Mouse (Mus musculus) limb, embryonic 14.5 days (tissue): ENCODE measurements around the gene Sln. TPM values are rescaled to one million over a fixed set of nuclear protein-coding genes. Genes with fewer than 3 reads are reported as not detected.

Experiments
- ATAC-seq: fragments of 200-750 bp; cut with Nextera tagmentation; 2 replicates; pipeline ENCODE4 v1.8.0; 2017; ENCODE audit warnings: low read depth, moderate number of reproducible peaks, moderate TSS enrichment; ENCODE audit not compliant: low FRiP score
- DNase-seq: peaks from one replicate; pipeline ENCODE4 v3.0.0-alpha.2; 2015; ENCODE audit warnings: low spot score
- H3K27ac ChIP-seq: fragments of 300-500 bp; sonication (generic); replicated peaks from 2 replicates; pipeline ENCODE4 v1.5.1; 2014; ENCODE audit warnings: low read depth, mild to moderate bottlenecking, low read length, moderate library complexity, mixed read lengths
- H3K27me3 ChIP-seq: fragments of 300-500 bp; sonication (generic); 2 replicates; pipeline ENCODE4 v1.6.1; 2014; ENCODE audit warnings: low read length, mixed read lengths; ENCODE audit not compliant: control insufficient read depth, insufficient read depth
- H3K36me3 ChIP-seq: fragments of 300-500 bp; sonication (generic); 2 replicates; pipeline ENCODE4 v1.6.1; 2014; ENCODE audit warnings: mild to moderate bottlenecking, low read length, moderate library complexity, mixed read lengths; ENCODE audit not compliant: control insufficient read depth, insufficient read depth
- H3K4me1 ChIP-seq: fragments of 300-500 bp; sonication (generic); 2 replicates; pipeline ENCODE4 v1.6.1; 2014; ENCODE audit warnings: antibody characterized with exemption, low read length, mixed read lengths; ENCODE audit not compliant: control insufficient read depth, insufficient read depth
- H3K4me2 ChIP-seq: fragments of 300-500 bp; sonication (generic); replicated peaks from 2 replicates; pipeline ENCODE4 v1.6.1; 2014; ENCODE audit warnings: low read depth, mild to moderate bottlenecking, low read length, moderate library complexity; ENCODE audit not compliant: severe bottlenecking
- H3K4me3 ChIP-seq: fragments of 300-500 bp; sonication (generic); replicated peaks from 2 replicates; pipeline ENCODE4 v1.5.1; 2014; ENCODE audit warnings: low read length
- H3K9ac ChIP-seq: fragments of 300-500 bp; sonication (generic); 2 replicates; pipeline ENCODE4 v1.6.1; 2014; ENCODE audit warnings: mild to moderate bottlenecking, low read depth, low read length, moderate library complexity; ENCODE audit not compliant: severe bottlenecking
- H3K9me3 ChIP-seq: fragments of 300-500 bp; sonication (generic); 2 replicates; pipeline ENCODE4 v1.6.1; 2016; ENCODE audit warnings: low read length; ENCODE audit not compliant: control insufficient read depth
- POLR2A ChIP-seq: fragments of 200-500 bp; IDR thresholded peaks from 2 replicates; pipeline ENCODE4 v1.8.0; 2012; ENCODE audit warnings: inconsistent platforms, mild to moderate bottlenecking, moderate library complexity, borderline replicate concordance; ENCODE audit not compliant: insufficient read depth, insufficient read length; ENCODE audit errors: extremely low read depth
- WGBS: fragments of 180-500 bp; shearing (Covaris S2); extraction: QIAGEN DNeasy Blood & Tissue Kit; methylation state at CpG from one replicate; pipeline ENCODE4 v1.1.7; 2014; 5-methylcytosine and 5-hydroxymethylcytosine counted together
- polyA plus RNA-seq, 2 experiments: library from polyadenylated mRNA; depleted of rRNA in 1 of 2; stranded (reverse) in 1 of 2; unstranded in 1 of 2; fragments of >200 nt; fragmentation: Nextera tagmentation in 1 of 2; extraction: Ambion mirVana in 1 of 2; gene quantifications; 2 replicates each; pipeline versions ENCODE4 v1.2.1 to v1.2.3; 2012 to 2014

Sln gene
- polyA plus RNA-seq, 2 experiments = 33.4 to 100 TPM

- no peak overlapping the region for H3K27ac ChIP-seq
- H3K9me3 ChIP-seq = no peaks in the 10 kb centered on the region
- DNase-seq (no peak), ATAC-seq (no peak)
- no peaks in the 10 kb centered on the region for H3K36me3 ChIP-seq
- no peak overlapping the region for H3K4me3 ChIP-seq
- WGBS = 73% methylated on average over 8 of the region's 8 CpGs
- TF ChIP-seq POLR2A = no peak
- H3K9ac ChIP-seq = no peak overlapping the region
- no peaks in the 10 kb centered on the region for H3K4me1 ChIP-seq
- H3K27me3 ChIP-seq = no peaks in the 10 kb centered on the region
- no peak overlapping the region for H3K4me2 ChIP-seq
Observed at GRCm38 (mm10) chr9:53848548-53848947, 1.4 kb upstream of the Sln start.

- 76% methylated on average over 4 of the region's 4 CpGs for WGBS
- no peak overlapping the region for H3K4me2 ChIP-seq
- no peaks in the 10 kb centered on the region for H3K4me1 ChIP-seq
- no peak overlapping the region for H3K9ac ChIP-seq
- no peaks in the 10 kb centered on the region for H3K9me3 ChIP-seq
- no peaks in the 10 kb centered on the region for H3K36me3 ChIP-seq
- DNase-seq = peak; percentile 26
- no peak overlapping the region for H3K4me3 ChIP-seq
- TF ChIP-seq POLR2A = no peak
- no peak overlapping the region for H3K27ac ChIP-seq
- no peak; the same call in 1 of the 2 replicates for ATAC-seq
- no peaks in the 10 kb centered on the region for H3K27me3 ChIP-seq
Observed at GRCm38 (mm10) chr9:53852158-53852557, 2.2 kb downstream of the Sln start.

- H3K9ac ChIP-seq = no peak overlapping the region
- H3K4me2 ChIP-seq = no peak overlapping the region
- no peaks in the 10 kb centered on the region for H3K27me3 ChIP-seq
- no peak overlapping the region for H3K27ac ChIP-seq
- WGBS = 73% methylated on average over 1 of the region's 1 CpGs
- TF ChIP-seq POLR2A = no peak
- H3K4me1 ChIP-seq = no peaks in the 10 kb centered on the region
- H3K4me3 ChIP-seq = no peak overlapping the region
- no peaks in the 10 kb centered on the region for H3K36me3 ChIP-seq
- ATAC-seq (no peak), DNase-seq (no peak)
- H3K9me3 ChIP-seq = no peaks in the 10 kb centered on the region
Observed at GRCm38 (mm10) chr9:53853672-53854071, 3.7 kb downstream of the Sln start.

- H3K4me2 ChIP-seq = no peak overlapping the region
- no peaks in the 10 kb centered on the region for H3K36me3 ChIP-seq
- ATAC-seq (no peak), DNase-seq (no peak)
- no peak overlapping the region for H3K4me3 ChIP-seq
- H3K27ac ChIP-seq = no peak overlapping the region
- no peaks in the 10 kb centered on the region for H3K4me1 ChIP-seq
- H3K27me3 ChIP-seq = no peaks in the 10 kb centered on the region
- 91% methylated on average over 1 of the region's 1 CpGs for WGBS
- H3K9ac ChIP-seq = no peak overlapping the region
- H3K9me3 ChIP-seq = no peaks in the 10 kb centered on the region
- no peak for TF ChIP-seq POLR2A
Observed at GRCm38 (mm10) chr9:53854525-53854924, 4.6 kb downstream of the Sln start.

GRCm38 (mm10) chr9:53857864-53858263, 7.9 kb downstream of the Sln start:
- no peak for DNase-seq
- Histone ChIP-seq H3K9me3 (no peaks in the 10 kb centered on the region), H3K36me3 (no peaks in the 10 kb centered on the region), H3K27ac (no peak overlapping the region), H3K4me1 (no peaks in the 10 kb centered on the region), H3K27me3 (no peaks in the 10 kb centered on the region), H3K9ac (no peak overlapping the region), H3K4me2 (no peak overlapping the region), H3K4me3 (no peak overlapping the region)
- no peak for ATAC-seq
- 83% methylated on average over 5 of the region's 5 CpGs for WGBS
- no peak for TF ChIP-seq POLR2A

GRCm38 (mm10) chr9:53873239-53873638, 23.3 kb downstream of the Sln start:
- Histone ChIP-seq H3K4me3 (no peak overlapping the region), H3K9me3 (0 out of 2 replicates have a peak, but pooled peaks cover 3% of the 10 kb centered on the region), H3K4me2 (no peak overlapping the region), H3K27ac (no peak overlapping the region), H3K27me3 (no peaks in the 10 kb centered on the region), H3K36me3 (no peaks in the 10 kb centered on the region), H3K4me1 (no peaks in the 10 kb centered on the region), H3K9ac (no peak overlapping the region)
- WGBS = 88% methylated on average over 8 of the region's 8 CpGs
- ATAC-seq = no peak
- DNase-seq = no peak
- TF ChIP-seq POLR2A = no peak
